Mouse (Mus musculus): ENCODE results near the gene Hdac2. TPM values are rescaled to one million over a fixed set of nuclear protein-coding genes. Genes with fewer than 3 reads are reported as not detected.

The Hdac2 gene
- total RNA-seq (2021), result 10 to 100 TPM; 51.6 to 52.1 TPM
- 9.9 and 21.4 TPM in 2 replicates for polyA plus RNA-seq (2012; rRNA removed)
- long read RNA-seq, transcript Hdac2-201 (14 exons, 2,005 nt), result major isoform, 64 of 70 reads
- long read RNA-seq, partial matches to known transcripts, result 1 of 70 reads
- long read RNA-seq, other reads (novel, unspliced or antisense), result 5 of 70 reads

DNA sequence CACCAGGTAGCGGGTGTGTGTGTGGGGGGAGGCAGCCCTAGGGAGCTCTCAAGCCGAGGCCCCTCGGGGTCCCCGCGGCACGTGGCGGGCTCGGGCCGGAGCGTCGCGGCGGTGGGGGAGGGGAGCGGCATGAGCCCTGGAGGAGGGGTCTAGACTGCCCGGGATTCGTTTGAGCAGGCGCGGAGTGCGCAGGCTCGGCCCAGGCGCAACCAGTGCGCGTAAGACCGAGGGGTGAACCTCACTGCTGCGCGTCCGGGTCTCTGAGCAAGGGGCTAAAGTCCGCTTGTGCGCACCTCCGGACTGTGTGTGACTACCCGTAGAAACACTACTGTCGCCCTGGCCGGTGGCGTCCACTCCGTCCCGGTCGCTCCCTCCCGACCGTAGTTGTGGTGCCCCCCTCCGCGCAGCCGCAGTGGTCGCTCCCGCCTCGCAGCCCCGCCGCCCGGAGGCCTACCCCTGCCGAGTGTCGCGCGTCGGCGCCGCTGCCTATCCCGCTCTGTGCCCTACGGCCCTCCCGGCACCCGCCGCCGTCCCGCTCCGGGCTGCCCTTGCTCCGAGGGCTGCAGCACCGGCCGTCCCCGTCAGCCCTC lies at the start of gene Hdac2:
Gene Hdac2, plus strand, starts transcription at position 459 of the 590 bp plus-strand sequence.
- TF ChIP-seq POLR2A (IDR thresholded peaks at IDR 0.05; ENCODE audit: insufficient read depth, low read depth, low read length) (peak; percentile 65), EP300 (IDR thresholded peaks at IDR 0.05; ENCODE audit: insufficient read depth, low read depth, low read length) (0 out of 2 replicates have a peak, but pooled peaks have one; percentile 19), CTCF (IDR thresholded peaks at IDR 0.05) (no peak)
- Histone ChIP-seq H3K4me3 (peak within 1 kb of the TSS; percentile 94), H3K27me3 (ENCODE audit: control insufficient read depth, insufficient read depth, low read length) (no peaks in the 10 kb centered on the region), H3K9ac (ENCODE audit: low read depth, low read length) (peak within 1 kb of the TSS; percentile 93), H3K27ac (peak within 1 kb of the TSS; percentile 99), H3K79me2 (replicated peaks; ENCODE audit: control insufficient read depth, insufficient read depth, low read length) (peaks cover 9% of the 10 kb centered on the region), H3K4me1 (ENCODE audit: control insufficient read depth, insufficient read depth, low read length) (peaks cover 3% of the 10 kb centered on the region), H3K36me3 (ENCODE audit: control insufficient read depth, insufficient read depth, low read length) (peaks cover 3% of the 10 kb centered on the region)
- peak; percentile 91 for DNase-seq
- intact Hi-C loops (cut with DNase I), result no loop called here
- under 1% methylated on average over 67 of the region's 67 CpGs for WGBS

DNA sequence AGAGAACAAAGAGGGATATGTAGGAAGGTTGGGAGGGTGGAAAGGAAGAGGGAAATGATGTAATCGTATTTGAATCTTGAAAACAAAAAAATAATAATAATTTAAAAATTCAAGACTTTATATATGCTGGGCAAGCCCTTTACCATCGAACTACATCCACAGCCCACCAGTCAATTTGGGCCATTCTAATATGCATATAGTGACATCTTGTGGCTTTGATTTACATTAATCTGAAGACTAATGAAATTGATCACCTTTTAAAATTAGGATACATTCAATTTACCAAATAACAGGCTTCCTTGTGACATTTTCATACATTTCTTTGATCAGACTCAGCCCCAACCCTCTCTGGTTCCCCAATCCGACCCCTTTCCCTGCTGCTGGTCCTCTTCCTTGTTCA lies 46.1 kb upstream of the Hdac2 start:
- DNase-seq, result no peak
- H3K4me3 ChIP-seq, result no peak overlapping the region
- no peak overlapping the region for H3K9ac ChIP-seq (ENCODE audit: low read depth, low read length)
- TF ChIP-seq POLR2A (IDR thresholded peaks at IDR 0.05; ENCODE audit: insufficient read depth, low read depth, low read length), result no peak
- no peak for TF ChIP-seq EP300 (IDR thresholded peaks at IDR 0.05; ENCODE audit: insufficient read depth, low read depth, low read length)
- 0 out of 2 replicates have a peak, but pooled peaks have one; percentile 6 for TF ChIP-seq CTCF (IDR thresholded peaks at IDR 0.05)
- no peaks in the 10 kb centered on the region for H3K79me2 ChIP-seq (replicated peaks; ENCODE audit: control insufficient read depth, insufficient read depth, low read length)
- 59% methylated on average over 3 of the region's 3 CpGs for WGBS
- no peaks in the 10 kb centered on the region for H3K27me3 ChIP-seq (ENCODE audit: control insufficient read depth, insufficient read depth, low read length)
- H3K27ac ChIP-seq, result no peak overlapping the region
- H3K36me3 ChIP-seq (ENCODE audit: control insufficient read depth, insufficient read depth, low read length), result no peaks in the 10 kb centered on the region
- no peaks in the 10 kb centered on the region for H3K4me1 ChIP-seq (ENCODE audit: control insufficient read depth, insufficient read depth, low read length)
- intact Hi-C loops (cut with DNase I), result no loop called here

DNA sequence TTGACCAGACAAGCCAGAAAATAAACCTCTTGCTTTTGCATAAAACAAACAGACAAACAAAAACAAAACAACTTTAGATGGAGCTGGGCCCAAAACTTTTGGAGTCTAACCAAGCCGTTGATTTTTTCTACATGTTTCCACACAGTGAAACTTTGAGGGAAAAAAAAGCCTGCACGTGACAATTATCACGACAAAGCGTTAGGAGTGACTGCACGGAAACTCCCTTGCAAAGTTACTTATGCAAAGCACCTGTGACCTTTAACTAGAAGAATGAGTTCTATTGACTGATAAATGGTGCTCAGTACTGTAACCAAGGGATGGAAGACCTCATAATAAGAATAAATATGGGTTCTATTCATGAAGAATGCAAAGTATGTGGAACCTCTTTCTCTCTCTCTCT lies 38.5 kb upstream of the Hdac2 start:
- WGBS, result 70% methylated on average over 5 of the region's 5 CpGs
- Histone ChIP-seq H3K27ac (no peak overlapping the region), H3K36me3 (ENCODE audit: control insufficient read depth, insufficient read depth, low read length) (no peaks in the 10 kb centered on the region), H3K9ac (ENCODE audit: low read depth, low read length) (no peak overlapping the region), H3K4me3 (no peak overlapping the region), H3K4me1 (ENCODE audit: control insufficient read depth, insufficient read depth, low read length) (no peaks in the 10 kb centered on the region), H3K79me2 (replicated peaks; ENCODE audit: control insufficient read depth, insufficient read depth, low read length) (no peaks in the 10 kb centered on the region), H3K27me3 (ENCODE audit: control insufficient read depth, insufficient read depth, low read length) (no peaks in the 10 kb centered on the region)
- DNase-seq, result no peak
- intact Hi-C loops (cut with DNase I), result no loop called here
- TF ChIP-seq CTCF (IDR thresholded peaks at IDR 0.05) (no peak), POLR2A (IDR thresholded peaks at IDR 0.05; ENCODE audit: insufficient read depth, low read depth, low read length) (no peak), EP300 (IDR thresholded peaks at IDR 0.05; ENCODE audit: insufficient read depth, low read depth, low read length) (no peak)

DNA sequence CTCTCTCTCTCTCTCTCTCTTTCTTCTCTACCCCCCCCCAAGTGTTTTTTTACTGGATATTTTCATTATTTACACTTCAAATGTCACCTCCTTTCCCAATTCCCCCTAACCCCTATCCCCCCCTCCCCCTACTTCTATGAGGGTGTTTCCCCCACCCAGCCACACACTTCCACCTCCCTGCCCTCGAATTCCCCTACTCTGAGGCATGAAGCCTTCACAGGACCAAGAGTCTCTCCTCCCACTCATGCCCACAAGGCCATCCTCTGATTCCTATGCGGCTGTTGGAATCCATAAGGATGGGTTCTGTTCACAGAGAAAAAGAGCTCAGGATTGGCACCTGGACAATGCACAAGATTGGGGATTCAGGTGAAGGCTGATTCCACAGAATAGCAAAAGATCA lies 38.1 kb upstream of the Hdac2 start:
- 60% methylated on average over 2 of the region's 2 CpGs for WGBS
- DNase-seq, result no peak
- no peaks in the 10 kb centered on the region for H3K79me2 ChIP-seq (replicated peaks; ENCODE audit: control insufficient read depth, insufficient read depth, low read length)
- no peaks in the 10 kb centered on the region for H3K36me3 ChIP-seq (ENCODE audit: control insufficient read depth, insufficient read depth, low read length)
- no peaks in the 10 kb centered on the region for H3K27me3 ChIP-seq (ENCODE audit: control insufficient read depth, insufficient read depth, low read length)
- H3K4me1 ChIP-seq (ENCODE audit: control insufficient read depth, insufficient read depth, low read length), result no peaks in the 10 kb centered on the region
- intact Hi-C loops (cut with DNase I), result no loop called here
- H3K4me3 ChIP-seq, result no peak overlapping the region
- no peak overlapping the region for H3K27ac ChIP-seq
- TF ChIP-seq CTCF (IDR thresholded peaks at IDR 0.05) (no peak), POLR2A (IDR thresholded peaks at IDR 0.05; ENCODE audit: insufficient read depth, low read depth, low read length) (no peak), EP300 (IDR thresholded peaks at IDR 0.05; ENCODE audit: insufficient read depth, low read depth, low read length) (no peak)
- H3K9ac ChIP-seq (ENCODE audit: low read depth, low read length), result no peak overlapping the region

DNA sequence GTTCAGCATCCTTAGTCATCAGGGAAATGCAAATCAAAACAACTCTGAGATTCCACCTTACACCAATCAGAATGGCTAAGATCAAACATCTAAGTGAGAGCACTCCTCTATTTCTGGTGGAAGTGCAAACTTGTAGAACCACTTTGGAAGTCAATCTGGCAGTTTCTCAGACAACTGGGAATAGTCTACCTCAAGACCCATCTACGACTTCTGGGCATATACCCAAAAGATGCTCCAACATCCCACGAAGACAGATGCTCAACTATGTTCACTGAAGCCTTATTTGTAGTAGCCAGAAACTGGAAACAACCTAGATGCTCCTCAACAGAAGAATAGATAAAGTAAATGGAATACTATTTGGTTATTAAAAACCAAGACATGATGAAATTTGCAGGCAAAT lies 22.6 kb upstream of the Hdac2 start:
- H3K4me3 ChIP-seq, result no peak overlapping the region
- no peak overlapping the region for H3K27ac ChIP-seq
- H3K79me2 ChIP-seq (replicated peaks; ENCODE audit: control insufficient read depth, insufficient read depth, low read length), result no peaks in the 10 kb centered on the region
- H3K36me3 ChIP-seq (ENCODE audit: control insufficient read depth, insufficient read depth, low read length), result no peaks in the 10 kb centered on the region
- no peak for DNase-seq
- no peaks in the 10 kb centered on the region for H3K4me1 ChIP-seq (ENCODE audit: control insufficient read depth, insufficient read depth, low read length)
- TF ChIP-seq EP300 (IDR thresholded peaks at IDR 0.05; ENCODE audit: insufficient read depth, low read depth, low read length) (no peak), CTCF (IDR thresholded peaks at IDR 0.05) (no peak), POLR2A (IDR thresholded peaks at IDR 0.05; ENCODE audit: insufficient read depth, low read depth, low read length) (no peak)
- intact Hi-C loops (cut with DNase I), result no loop called here
- H3K27me3 ChIP-seq (ENCODE audit: control insufficient read depth, insufficient read depth, low read length), result no peaks in the 10 kb centered on the region
- 59% methylated on average over 2 of the region's 2 CpGs for WGBS
- no peak overlapping the region for H3K9ac ChIP-seq (ENCODE audit: low read depth, low read length)

DNA sequence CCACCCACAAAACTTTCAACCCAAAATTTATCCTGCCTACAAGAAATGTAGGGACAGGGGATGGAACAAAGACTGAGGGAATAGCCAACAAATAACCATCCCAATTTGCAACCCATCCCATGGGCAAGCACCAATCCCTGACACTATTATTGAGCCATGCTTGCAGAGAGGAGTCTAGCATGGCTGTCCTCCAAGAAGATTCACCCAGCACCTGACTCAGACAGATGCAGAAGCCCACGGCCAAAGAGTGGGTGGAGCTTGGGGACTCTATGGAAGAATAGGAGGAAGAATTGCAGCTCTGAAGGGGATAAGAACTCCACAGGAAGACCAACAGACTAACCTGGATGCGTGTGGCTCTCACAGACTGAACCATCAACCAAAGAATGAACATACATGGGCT lies 21.7 kb upstream of the Hdac2 start:
- Histone ChIP-seq H3K27ac (no peak overlapping the region), H3K36me3 (ENCODE audit: control insufficient read depth, insufficient read depth, low read length) (no peaks in the 10 kb centered on the region), H3K27me3 (ENCODE audit: control insufficient read depth, insufficient read depth, low read length) (no peaks in the 10 kb centered on the region), H3K79me2 (replicated peaks; ENCODE audit: control insufficient read depth, insufficient read depth, low read length) (no peaks in the 10 kb centered on the region), H3K9ac (ENCODE audit: low read depth, low read length) (no peak overlapping the region), H3K4me3 (no peak overlapping the region), H3K4me1 (ENCODE audit: control insufficient read depth, insufficient read depth, low read length) (no peaks in the 10 kb centered on the region)
- TF ChIP-seq POLR2A (IDR thresholded peaks at IDR 0.05; ENCODE audit: insufficient read depth, low read depth, low read length) (no peak), EP300 (IDR thresholded peaks at IDR 0.05; ENCODE audit: insufficient read depth, low read depth, low read length) (no peak), CTCF (IDR thresholded peaks at IDR 0.05) (no peak)
- no peak for DNase-seq
- 61% methylated on average over 2 of the region's 2 CpGs for WGBS
- intact Hi-C loops (cut with DNase I), result no loop called here

All from heart, adult 2 months (tissue).